Comparison of ENCODE assay signal across 23 mouse cellular contexts in the genomic region with DNA sequence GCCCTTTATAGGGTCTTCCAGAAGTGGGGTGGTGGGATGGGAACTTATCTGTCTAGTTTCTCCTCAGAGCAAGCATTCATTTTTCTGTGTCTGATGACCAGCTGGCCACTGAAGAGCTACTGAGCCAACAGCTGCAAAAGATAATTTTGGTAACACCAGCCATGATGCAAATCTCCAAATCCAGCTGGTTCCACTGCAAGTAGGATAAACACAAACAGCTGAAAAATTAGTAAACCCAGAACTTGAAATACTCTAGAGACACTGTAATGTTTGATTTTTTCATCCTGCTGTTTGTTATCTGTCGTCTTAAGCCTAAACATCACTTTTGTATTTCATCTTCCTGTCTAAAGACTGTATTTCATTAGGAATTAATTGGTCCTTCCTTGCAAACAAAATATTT. TPM values are rescaled to one million over a fixed set of nuclear protein-coding genes. Genes with fewer than 3 reads are reported as not detected.
DNase-seq lines count a peak whose midpoint lies in the region; ATAC-seq and TF ChIP-seq lines count a peak whose summit lies in the region.
"Had no signal": no experiment of that assay in that cellular context is flagged by ENCODE, and none has a peak within 500 bp of the region (broad histone marks: within the 10 kb centered on the region; RNA-seq: fewer than 3 reads in every experiment).

No protein-coding gene starts in this region.

- ATAC-seq in liver, postnatal 0 days = no peak
- no peak for ATAC-seq in liver, embryonic 11.5 days (replicated peaks; ENCODE audit: low FRiP score)
- ATAC-seq in stomach, embryonic 16.5 days (ENCODE audit: insufficient read depth, low FRiP score) = 0 out of 2 replicates have a peak, but pooled peaks have one; percentile 21
- no peak for ATAC-seq in stomach, postnatal 0 days (ENCODE audit: low FRiP score, low TSS enrichment)
- ATAC-seq: forebrain, embryonic 13.5 days; inflammation-experienced regulatory T-cells, adult 6 months had no signal

- 64% methylated on average over 1 of the region's 1 CpGs for WGBS in liver, postnatal 0 days (ENCODE audit: insufficient replicate concordance)
- 69% methylated on average over 1 of the region's 1 CpGs for WGBS in liver, embryonic 11.5 days
- 44% methylated on average over 1 of the region's 1 CpGs for WGBS in stomach, embryonic 16.5 days
- WGBS in stomach, postnatal 0 days = 56% methylated on average over 1 of the region's 1 CpGs

- no peak overlapping the region for H3K4me2 ChIP-seq in liver, postnatal 0 days (ENCODE audit: low read depth, low read length)
- H3K4me2 ChIP-seq in liver, embryonic 11.5 days = no peak overlapping the region
- H3K4me2 ChIP-seq in stomach, embryonic 16.5 days (ENCODE audit: low read depth, low read length) = no peak overlapping the region
- H3K4me2 ChIP-seq in stomach, postnatal 0 days (replicated peaks; ENCODE audit: low read depth) = no peak overlapping the region
- H3K4me2 ChIP-seq: embryonic facial prominence, embryonic 13.5 days; forebrain, embryonic 13.5 days; heart, embryonic 15.5 days; hindbrain, embryonic 14.5 days; limb, embryonic 15.5 days; liver, embryonic 15.5 days; midbrain, embryonic 12.5 days had no signal

- H3K27ac ChIP-seq in gastrocnemius, adult 2 months = peak overlapping the region; percentile 43; the same call in 1 of the 2 replicates
- peak overlapping the region; percentile 34; the same call in 1 of the 2 replicates for H3K27ac ChIP-seq in liver, postnatal 0 days (ENCODE audit: low read depth)
- no peak overlapping the region for H3K27ac ChIP-seq in liver, embryonic 11.5 days (ENCODE audit: low read depth, low read length)
- H3K27ac ChIP-seq in stomach, embryonic 16.5 days (ENCODE audit: low read length) = no peak overlapping the region
- H3K27ac ChIP-seq in stomach, postnatal 0 days (replicated peaks) = no peak overlapping the region
- H3K27ac ChIP-seq: embryonic facial prominence, embryonic 13.5 days; forebrain, embryonic 13.5 days; heart, embryonic 15.5 days; hindbrain, embryonic 14.5 days; limb, embryonic 15.5 days; liver, embryonic 15.5 days; midbrain, embryonic 12.5 days had no signal

- no peaks in the 10 kb centered on the region for H3K36me3 ChIP-seq in liver, postnatal 0 days (replicated peaks; ENCODE audit: insufficient read depth, low read length)
- H3K36me3 ChIP-seq in liver, embryonic 11.5 days (ENCODE audit: control insufficient read depth, insufficient read depth, low read length) = no peaks in the 10 kb centered on the region
- H3K36me3 ChIP-seq in stomach, embryonic 16.5 days (ENCODE audit: control insufficient read depth, insufficient read depth, low read length) = no peaks in the 10 kb centered on the region
- no peaks in the 10 kb centered on the region for H3K36me3 ChIP-seq in stomach, postnatal 0 days (ENCODE audit: control insufficient read depth, insufficient read depth, low read length)
- H3K36me3 ChIP-seq: embryonic facial prominence, embryonic 13.5 days; G1E; heart, embryonic 15.5 days; limb, embryonic 15.5 days; liver, embryonic 15.5 days; midbrain, embryonic 12.5 days had no signal

- TF ChIP-seq EP300 in liver, postnatal 0 days (IDR thresholded peaks at IDR 0.05; ENCODE audit: low read depth) = no peak
- no peak for TF ChIP-seq EP300 in stomach, postnatal 0 days (optimal IDR thresholded peaks at IDR 0.05)

- no peak overlapping the region for H3K9ac ChIP-seq in liver, postnatal 0 days (replicated peaks)
- no peak overlapping the region for H3K9ac ChIP-seq in liver, embryonic 11.5 days (ENCODE audit: low read depth, low read length)
- no peak overlapping the region for H3K9ac ChIP-seq in stomach, embryonic 16.5 days (ENCODE audit: low read length)
- H3K9ac ChIP-seq in stomach, postnatal 0 days (ENCODE audit: low read length) = no peak overlapping the region
- H3K9ac ChIP-seq: embryonic facial prominence, embryonic 13.5 days; forebrain, embryonic 13.5 days; heart, embryonic 15.5 days; hindbrain, embryonic 14.5 days; limb, embryonic 15.5 days; liver, embryonic 15.5 days; midbrain, embryonic 12.5 days had no signal

- TF ChIP-seq CTCF in gastrocnemius, adult 2 months (IDR thresholded peaks at IDR 0.05) = no peak
- TF ChIP-seq CTCF in liver, postnatal 0 days (IDR thresholded peaks at IDR 0.05; ENCODE audit: low read depth) = no peak
- TF ChIP-seq CTCF in stomach, postnatal 0 days (IDR thresholded peaks at IDR 0.05; ENCODE audit: low read depth) = no peak

- H3K4me1 ChIP-seq in liver, postnatal 0 days (ENCODE audit: insufficient read depth) = no peaks in the 10 kb centered on the region; the same call in 1 of the 2 replicates
- H3K4me1 ChIP-seq in liver, embryonic 11.5 days (replicated peaks; ENCODE audit: control insufficient read depth, insufficient read depth, low read length) = no peaks in the 10 kb centered on the region
- peaks cover 13% of the 10 kb centered on the region for H3K4me1 ChIP-seq in stomach, embryonic 16.5 days (ENCODE audit: control insufficient read depth, insufficient read depth, low read length)
- no peaks in the 10 kb centered on the region for H3K4me1 ChIP-seq in stomach, postnatal 0 days (replicated peaks; ENCODE audit: control insufficient read depth, insufficient read depth)
- H3K4me1 ChIP-seq: embryonic facial prominence, embryonic 13.5 days; forebrain, embryonic 13.5 days; heart, embryonic 15.5 days; limb, embryonic 15.5 days; liver, embryonic 15.5 days; midbrain, embryonic 12.5 days had no signal

- no peak overlapping the region for H3K4me3 ChIP-seq in gastrocnemius, adult 2 months
- no peak overlapping the region for H3K4me3 ChIP-seq in liver, postnatal 0 days (ENCODE audit: low read depth, low read length)
- no peak overlapping the region for H3K4me3 ChIP-seq in liver, embryonic 11.5 days (ENCODE audit: low read depth, low read length)
- H3K4me3 ChIP-seq in stomach, embryonic 16.5 days (replicated peaks; ENCODE audit: low read length) = no peak overlapping the region
- H3K4me3 ChIP-seq in stomach, postnatal 0 days (ENCODE audit: low read depth, low read length) = no peak overlapping the region
- H3K4me3 ChIP-seq: embryonic facial prominence, embryonic 13.5 days; forebrain, embryonic 13.5 days; heart, embryonic 15.5 days; limb, embryonic 15.5 days; liver, embryonic 15.5 days; midbrain, embryonic 12.5 days had no signal

- H3K9me3 ChIP-seq in liver, postnatal 0 days (ENCODE audit: low read length) = no peaks in the 10 kb centered on the region
- H3K9me3 ChIP-seq in liver, embryonic 11.5 days (ENCODE audit: control insufficient read depth, low read length) = no peaks in the 10 kb centered on the region
- no peaks in the 10 kb centered on the region for H3K9me3 ChIP-seq in stomach, embryonic 16.5 days (replicated peaks; ENCODE audit: control insufficient read depth, low read length)
- no peaks in the 10 kb centered on the region for H3K9me3 ChIP-seq in stomach, postnatal 0 days (ENCODE audit: control insufficient read depth, low read length)
- H3K9me3 ChIP-seq: embryonic facial prominence, embryonic 13.5 days; forebrain, embryonic 13.5 days; heart, embryonic 15.5 days; limb, embryonic 15.5 days; liver, embryonic 15.5 days; midbrain, embryonic 12.5 days had no signal

- no peak for DNase-seq in gastrocnemius, adult 2 months
- no peak for DNase-seq in gastrocnemius, adult 8-10 months (ENCODE audit: low spot score in 2 of 2)
- no peak for DNase-seq in liver, postnatal 0 days
- no peak for DNase-seq in liver, embryonic 11.5 days (ENCODE audit: low spot score)
- DNase-seq in stomach, postnatal 0 days (ENCODE audit: low spot score) = no peak
- DNase-seq in adrenal gland, postnatal 36 days = no peak
- DNase-seq: adrenal gland, adult 2 months; cerebellum, adult 18-20 months; cerebellum, postnatal 14 days; heart, postnatal 36 days; left cerebral cortex, postnatal 4 days; thymus, postnatal 14 days had no signal

- no peaks in the 10 kb centered on the region for H3K27me3 ChIP-seq in liver, postnatal 0 days (ENCODE audit: insufficient read depth, low read length)
- H3K27me3 ChIP-seq in liver, embryonic 11.5 days (replicated peaks; ENCODE audit: control insufficient read depth, insufficient read depth, low read length) = no peaks in the 10 kb centered on the region
- H3K27me3 ChIP-seq in stomach, embryonic 16.5 days (ENCODE audit: control insufficient read depth, insufficient read depth, low read length) = no peaks in the 10 kb centered on the region
- no peaks in the 10 kb centered on the region for H3K27me3 ChIP-seq in stomach, postnatal 0 days (ENCODE audit: control insufficient read depth, insufficient read depth, low read length)
- H3K27me3 ChIP-seq: embryonic facial prominence, embryonic 13.5 days; forebrain, embryonic 13.5 days; heart, embryonic 15.5 days; limb, embryonic 15.5 days; liver, embryonic 15.5 days; midbrain, embryonic 12.5 days had no signal

- intact Hi-C loops in gastrocnemius, adult 2 months (cut with DNase I) = no loop called here

RNA-seq across cellular contexts. Expression of gene Thbd, which starts 13.7 kb away (rescaled TPM):
- 10 to 100 TPM; 13.0 to 24.0 TPM for total RNA-seq in gastrocnemius, adult 2 months (2021)
- 10 to 100 TPM in 3 of 4 experiments, 1 to 10 TPM in 1; 9.0 to 14.9 (median 10.6) TPM for total RNA-seq in gastrocnemius, adult 8-10 months (2022)
- polyA plus RNA-seq in liver, postnatal 0 days (2015; fragmentation: Nextera tagmentation; extraction: Ambion mirVana) = 1.6 and 1.7 TPM in 2 replicates
- 4.6 and 5.2 TPM in 2 replicates for polyA plus RNA-seq in liver, embryonic 11.5 days (2014; fragmentation: Nextera tagmentation; extraction: Ambion mirVana)
- polyA plus RNA-seq in stomach, embryonic 16.5 days (2015; fragmentation: Nextera tagmentation; extraction: Ambion mirVana) = 33.7 and 37.3 TPM in 2 replicates
- polyA plus RNA-seq in stomach, postnatal 0 days (2015; fragmentation: Nextera tagmentation; extraction: Ambion mirVana) = 17.5 and 17.9 TPM in 2 replicates
- total RNA-seq in adrenal gland, postnatal 36 days (2021) = 10 to 100 TPM; 20.5 to 34.7 TPM
- total RNA-seq: G1E had no signal
- polyA plus RNA-seq: G1E had no signal

RNA-seq across cellular contexts. Expression of gene Cd93, which starts 21.7 kb away (rescaled TPM):
- 10 to 100 TPM; 12.6 to 16.5 TPM for total RNA-seq in gastrocnemius, adult 2 months (2021)
- total RNA-seq in gastrocnemius, adult 8-10 months (2022) = 10 to 100 TPM in 1 of 4 experiments, 1 to 10 TPM in 3; 7.4 to 12.5 (median 8.8) TPM
- polyA plus RNA-seq in liver, postnatal 0 days (2015; fragmentation: Nextera tagmentation; extraction: Ambion mirVana) = 2.7 and 3.3 TPM in 2 replicates
- 4.6 and 5.0 TPM in 2 replicates for polyA plus RNA-seq in liver, embryonic 11.5 days (2014; fragmentation: Nextera tagmentation; extraction: Ambion mirVana)
- polyA plus RNA-seq in stomach, embryonic 16.5 days (2015; fragmentation: Nextera tagmentation; extraction: Ambion mirVana) = 11.6 and 11.7 TPM in 2 replicates
- polyA plus RNA-seq in stomach, postnatal 0 days (2015; fragmentation: Nextera tagmentation; extraction: Ambion mirVana) = 3.9 and 4.3 TPM in 2 replicates
- total RNA-seq in adrenal gland, postnatal 36 days (2021) = 10 to 100 TPM; 24.2 to 55.3 TPM

RNA-seq across cellular contexts. Expression of gene Sstr4, which starts 26.6 kb away (rescaled TPM):
- under 1 TPM; 0.28 to 0.47 TPM for total RNA-seq in gastrocnemius, adult 2 months (2021)
- total RNA-seq in gastrocnemius, adult 8-10 months (2022) = under 1 TPM in 2 of 4 experiments, not detected in 2; 0.22 to 0.27 TPM
- polyA plus RNA-seq in liver, postnatal 0 days (2015; fragmentation: Nextera tagmentation; extraction: Ambion mirVana) = not detected in 2 replicates
- polyA plus RNA-seq in liver, embryonic 11.5 days (2014; fragmentation: Nextera tagmentation; extraction: Ambion mirVana) = 0.42 and 0.43 TPM in 2 replicates
- 2.7 and 3.3 TPM in 2 replicates for polyA plus RNA-seq in stomach, embryonic 16.5 days (2015; fragmentation: Nextera tagmentation; extraction: Ambion mirVana)
- polyA plus RNA-seq in stomach, postnatal 0 days (2015; fragmentation: Nextera tagmentation; extraction: Ambion mirVana) = 0.31 and 0.49 TPM in 2 replicates
- total RNA-seq in adrenal gland, postnatal 36 days (2021) = under 1 TPM in 1 of 2 experiments, not detected in 1; 0.36 TPM
- total RNA-seq: G1E had no signal
- polyA plus RNA-seq: G1E; inflammation-experienced regulatory T-cells, adult 6 months; liver, embryonic 15.5 days; testis, adult 2 months had no signal

Comparison
In these comparisons a context has a peak if more than half of its experiments do, and no peak if none do; other contexts are left out.
1. H3K27ac ChIP-seq: peak in gastrocnemius, adult 2 months (single experiment) and liver, postnatal 0 days (single experiment); none in liver, embryonic 11.5 days (single experiment), stomach, embryonic 16.5 days (single experiment) and stomach, postnatal 0 days (single experiment).